In the genomic region with DNA sequence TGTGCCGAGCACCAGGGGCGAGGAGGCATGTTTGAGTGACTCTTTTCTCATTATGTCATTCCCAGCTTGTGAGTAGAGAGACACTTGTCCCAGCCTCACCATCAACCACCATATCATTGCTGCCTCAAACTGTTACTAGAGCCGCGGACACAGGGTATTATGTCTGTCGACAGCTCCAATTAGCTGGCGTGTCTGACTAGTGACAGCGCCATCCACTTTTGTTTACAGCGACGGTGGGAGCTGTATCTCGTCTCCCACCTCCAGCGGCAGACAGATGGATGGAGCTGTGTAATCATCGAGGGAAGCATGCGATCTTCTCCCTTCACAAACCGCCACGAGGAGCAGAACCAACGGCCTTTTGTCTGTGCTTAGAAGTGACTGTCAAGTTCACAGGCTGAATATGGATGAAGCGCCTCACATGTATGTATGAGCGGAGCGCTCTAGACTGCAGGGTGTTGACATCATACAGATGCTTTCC, we compare ENCODE assay signal across 16 mouse cellular contexts.
DNase-seq lines count a peak whose midpoint lies in the region; ATAC-seq lines count a peak whose summit lies in the region.
"Had no signal": no experiment of that assay in that cellular context is flagged by ENCODE, and none has a peak within 500 bp of the region (broad histone marks: within the 10 kb centered on the region; RNA-seq: fewer than 3 reads in every experiment).

No protein-coding gene starts in this region.

- no peak overlapping the region for H3K4me2 ChIP-seq in midbrain, embryonic 11.5 days
- H3K4me2 ChIP-seq: kidney, embryonic 15.5 days had no signal

- H3K27me3 ChIP-seq in midbrain, embryonic 11.5 days (ENCODE audit: control insufficient read depth, insufficient read depth, low read length) = no peaks in the 10 kb centered on the region
- H3K27me3 ChIP-seq: kidney, embryonic 15.5 days had no signal

- DNase-seq in embryo, embryonic 10 days (ENCODE audit: low spot score) = peak; percentile 20
- DNase-seq in embryo, embryonic 9.5 days (ENCODE audit: extremely low spot score) = no peak
- peak; percentile 4 for DNase-seq in right cerebral cortex, postnatal 4 days
- DNase-seq in right cerebral cortex, adult 2 months (ENCODE audit: low spot score in 2 of 2) = no peak
- peak; percentile 88 for DNase-seq in midbrain, embryonic 11.5 days (ENCODE audit: low spot score, missing footprints)
- DNase-seq in adrenal gland, adult (ENCODE audit: inconsistent age in 2 of 2, low spot score in 1 of 2) = no peak
- DNase-seq in left cerebral cortex, adult 11 months (ENCODE audit: low spot score) = no peak
- no peak for DNase-seq in ovary, postnatal 36 days (ENCODE audit: low spot score)
- DNase-seq: adrenal gland, adult 2 months; cerebellum, postnatal 10 days; layer of hippocampus, adult 9-11 months; lung, postnatal 36 days had no signal

- no peak overlapping the region for H3K4me3 ChIP-seq in midbrain, embryonic 11.5 days (ENCODE audit: low read depth, low read length)
- H3K4me3 ChIP-seq: kidney, embryonic 15.5 days; limb, embryonic 10.5 days had no signal

- H3K36me3 ChIP-seq in midbrain, embryonic 11.5 days (ENCODE audit: control insufficient read depth, insufficient read depth, low read length) = no peaks in the 10 kb centered on the region
- H3K36me3 ChIP-seq: kidney, embryonic 15.5 days; limb, embryonic 10.5 days had no signal

- peaks cover 3% of the 10 kb centered on the region; the same call in 1 of the 2 replicates for H3K4me1 ChIP-seq in midbrain, embryonic 11.5 days (ENCODE audit: control insufficient read depth, insufficient read depth, low read length)
- H3K4me1 ChIP-seq: kidney, embryonic 15.5 days; limb, embryonic 10.5 days had no signal

- H3K27ac ChIP-seq in midbrain, embryonic 11.5 days (ENCODE audit: low read depth, low read length) = no peak overlapping the region
- H3K27ac ChIP-seq: kidney, embryonic 15.5 days; limb, embryonic 10.5 days; liver, embryonic 14.5 days had no signal

- no peaks in the 10 kb centered on the region for H3K9me3 ChIP-seq in midbrain, embryonic 11.5 days (ENCODE audit: control insufficient read depth, low read length)
- H3K9me3 ChIP-seq: kidney, embryonic 15.5 days; limb, embryonic 10.5 days had no signal

- no peak overlapping the region for H3K9ac ChIP-seq in midbrain, embryonic 11.5 days (ENCODE audit: low read length)
- H3K9ac ChIP-seq: kidney, embryonic 15.5 days; liver, embryonic 14.5 days had no signal

- peak; percentile 59 for ATAC-seq in midbrain, embryonic 11.5 days (ENCODE audit: low FRiP score)
- ATAC-seq: Patski had no signal

- 58% methylated on average over 19 of the region's 19 CpGs for WGBS in midbrain, embryonic 11.5 days

Comparison
In these comparisons a context has a peak if more than half of its experiments do, and no peak if none do; other contexts are left out.
1. DNase-seq: peak in embryo, embryonic 10 days (single experiment), right cerebral cortex, postnatal 4 days (single experiment) and midbrain, embryonic 11.5 days (single experiment); none in embryo, embryonic 9.5 days (single experiment), right cerebral cortex, adult 2 months (0 of 2), adrenal gland, adult (0 of 2), left cerebral cortex, adult 11 months (single experiment) and ovary, postnatal 36 days (single experiment).